Mouse (Mus musculus) common myeloid progenitor, adult 5-6 weeks (primary cell): ENCODE results near the gene Hoxd12. TPM values are rescaled to one million over a fixed set of nuclear protein-coding genes. Genes with fewer than 3 reads are reported as not detected.

Experiments used
- ATAC-seq: replicated peaks from 2 replicates; pipeline ENCODE4 v1.8.0; 2016; ENCODE audit warnings: low read depth, mild to moderate bottlenecking, moderate TSS enrichment, inconsistent platforms; ENCODE audit not compliant: poor library complexity, severe bottlenecking
- total RNA-seq: library from RNA; stranded (forward); fragments of 200-1000, 187-1606 nt; gene quantifications from 2 replicates; pipeline ENCODE4 v1.2.3, GENCODE M21; 2017

Hoxd12 gene
- total RNA-seq, 1 experiment from 2014 or later, result not detected

DNA sequence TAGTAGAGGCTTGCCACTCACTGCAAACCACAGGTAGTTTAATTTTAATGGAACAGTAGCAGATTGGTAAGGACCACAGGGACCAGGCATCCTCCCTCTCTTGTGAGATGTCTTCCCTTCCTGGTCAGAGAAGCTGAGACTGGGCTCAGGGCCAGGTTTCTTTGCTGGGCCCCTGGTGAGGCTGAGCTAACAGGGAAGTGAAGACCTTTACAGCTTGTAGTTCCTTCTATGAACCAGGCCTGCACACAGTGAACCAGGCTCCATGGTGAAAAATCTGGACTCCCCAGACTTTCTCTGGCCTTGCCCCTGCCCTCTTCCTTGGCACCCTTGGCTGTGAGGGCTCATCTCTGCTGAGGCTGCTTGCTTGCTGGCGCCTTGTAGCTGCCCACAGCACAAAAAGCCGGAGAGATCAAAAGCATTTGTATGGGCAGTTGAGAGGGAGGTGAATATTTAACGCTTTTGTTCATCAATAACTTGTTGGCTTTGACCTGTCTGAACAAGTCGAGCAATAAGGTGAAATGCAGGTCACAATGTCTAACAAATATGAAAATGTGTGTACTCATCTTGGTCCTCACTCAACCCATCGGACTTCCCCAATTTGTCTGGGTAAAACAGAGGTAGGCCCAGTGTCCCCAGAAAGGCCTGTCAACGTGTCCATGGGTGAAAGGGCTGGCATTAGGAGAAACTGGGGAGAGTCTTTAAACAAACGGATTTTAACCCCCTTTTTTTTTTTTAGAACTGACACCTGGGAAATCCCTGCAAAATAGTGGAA is 49.6 kb downstream of the Hoxd12 start:
- ATAC-seq, result no peak

GRCm38 (mm10) chr2:74725171-74725570 is 50.4 kb downstream of the Hoxd12 start:
- no peak for ATAC-seq

DNA sequence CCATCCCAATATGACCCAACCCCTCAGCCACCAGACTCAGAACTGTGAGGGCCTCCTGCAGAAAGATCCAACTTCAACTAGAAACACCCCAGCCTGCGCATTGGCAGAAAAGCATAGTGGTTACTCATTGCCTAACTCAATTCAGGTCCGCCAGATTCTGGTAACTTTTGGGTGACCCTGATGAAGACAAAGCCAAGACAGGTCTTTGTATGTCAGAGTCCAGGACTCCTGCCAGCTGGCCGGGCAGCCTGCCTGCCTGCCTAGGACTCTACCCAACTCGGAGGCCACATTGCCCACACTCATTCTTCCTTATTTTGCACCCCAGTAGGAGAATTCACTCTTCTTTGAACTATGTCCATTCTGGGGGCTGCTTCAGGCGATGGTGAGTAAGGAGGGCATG is 51.7 kb downstream of the Hoxd12 start, which contains the start of gene Gm28230:
Gm28230 (plus strand) TSS at position 178 of the 400 bp plus-strand sequence.
- no peak for ATAC-seq

DNA sequence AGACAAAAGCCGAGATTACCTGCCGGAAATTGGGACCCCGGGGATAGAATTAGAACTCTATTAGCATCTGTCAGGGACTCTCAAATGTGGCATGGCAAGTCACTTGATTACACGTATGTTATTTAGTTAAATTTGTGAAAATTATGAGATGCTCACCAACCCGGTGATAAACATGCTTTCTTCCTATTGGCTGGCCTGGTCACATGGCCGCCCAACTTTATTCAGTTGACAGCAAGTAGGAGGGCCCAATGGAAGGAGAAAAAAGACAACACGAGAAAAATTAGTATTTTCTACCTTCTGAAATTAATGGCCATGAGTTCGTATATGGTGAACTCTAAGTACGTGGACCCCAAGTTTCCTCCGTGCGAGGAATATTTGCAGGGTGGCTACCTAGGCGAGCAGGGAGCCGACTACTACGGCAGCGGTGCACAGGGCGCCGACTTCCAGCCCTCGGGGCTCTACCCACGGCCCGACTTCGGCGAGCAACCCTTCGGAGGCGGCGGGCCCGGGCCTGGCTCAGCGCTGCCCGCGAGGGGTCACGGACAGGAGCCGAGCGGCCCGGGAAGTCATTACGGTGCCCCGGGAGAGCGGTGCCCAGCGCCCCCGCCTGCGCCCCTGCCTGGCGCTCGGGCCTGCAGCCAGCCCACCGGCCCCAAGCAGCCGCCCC is 52.3 kb downstream of the Hoxd12 start:
- no peak for ATAC-seq

Other genes with a start within 250 kb of the Hoxd12 start
- 44.5 and 49.9 TPM in 2 replicates for gene Lnpk, start 95.6 kb upstream of the Hoxd12 start, total RNA-seq
- not detected in 2 replicates for gene Evx2, start 15.5 kb upstream of the Hoxd12 start, total RNA-seq
- not detected in 2 replicates for gene Hoxd13, start 6.7 kb upstream of the Hoxd12 start, total RNA-seq
- not detected in 2 replicates for gene Hoxd11, start 4.5 kb downstream of the Hoxd12 start, total RNA-seq
- not detected in 2 replicates for gene Hoxd10, start 16.9 kb downstream of the Hoxd12 start, total RNA-seq
- not detected in 2 replicates for gene Hoxd9, start 22.7 kb downstream of the Hoxd12 start, total RNA-seq
- not detected in 2 replicates for gene Hoxd8, start 29.6 kb downstream of the Hoxd12 start, total RNA-seq
- not detected in 2 replicates for gene Hoxd3, start 36.9 kb downstream of the Hoxd12 start, total RNA-seq
- gene Hoxd4, start 36.9 kb downstream of the Hoxd12 start, total RNA-seq, result not detected in 2 replicates
- gene Gm28230, start 51.7 kb downstream of the Hoxd12 start, total RNA-seq, result not detected in 2 replicates
- not detected in 2 replicates for gene Hoxd1, start 88.0 kb downstream of the Hoxd12 start, total RNA-seq
- gene Mtx2, start 150.8 kb downstream of the Hoxd12 start, total RNA-seq, result 27.6 and 28.7 TPM in 2 replicates